Mouse (Mus musculus): Measurements from ENCODE around the gene Bloc1s4.

GRCm38 (mm10) chr5:36719601-36720000, 28.8 kb downstream of the Bloc1s4 start:
- no peak for TF ChIP-seq POLR2A (IDR thresholded peaks at IDR 0.05; ENCODE audit: borderline replicate concordance, extremely low read depth, insufficient read depth, insufficient read length, poor library complexity, severe bottlenecking)
- TF ChIP-seq CTCF (IDR thresholded peaks at IDR 0.05; ENCODE audit: borderline replicate concordance, extremely low read depth, insufficient read depth, insufficient read length): no peak

Measured in brain, embryonic 14.5 days (tissue).